Mouse (Mus musculus) lung, embryonic 14.5 days (tissue): Measurements from ENCODE around the gene Pdcd10. TPM values are rescaled to one million over a fixed set of nuclear protein-coding genes. Genes with fewer than 3 reads are reported as not detected.

ENCODE experiments used
- ATAC-seq: fragments of 200-750 bp; cut with Nextera tagmentation; 2 replicates; pipeline ENCODE4 v1.8.0; 2017; ENCODE audit warnings: mild to moderate bottlenecking, moderate TSS enrichment, moderate library complexity; ENCODE audit not compliant: insufficient read depth
- DNase-seq: peaks from one replicate; pipeline ENCODE4 v3.0.0-alpha.2; 2015
- H3K27ac ChIP-seq: fragments of 300-500 bp; sonication (generic); 2 replicates; pipeline ENCODE4 v1.5.1; 2014; ENCODE audit warnings: low read depth, mild to moderate bottlenecking, moderate library complexity
- H3K27me3 ChIP-seq: fragments of 300-500 bp; sonication (generic); 2 replicates; pipeline ENCODE4 v1.6.1; 2014; ENCODE audit warnings: low read length, control low read depth; ENCODE audit not compliant: insufficient read depth
- H3K36me3 ChIP-seq: fragments of 300-500 bp; sonication (generic); 2 replicates; pipeline ENCODE4 v1.6.1; 2014; ENCODE audit warnings: control low read depth; ENCODE audit not compliant: insufficient read depth
- H3K4me1 ChIP-seq: fragments of 300-500 bp; sonication (generic); 2 replicates; pipeline ENCODE4 v1.6.1; 2014; ENCODE audit warnings: antibody characterized with exemption, control low read depth; ENCODE audit not compliant: insufficient read depth
- H3K4me2 ChIP-seq: fragments of 300-500 bp; sonication (generic); 2 replicates; pipeline ENCODE4 v1.6.1; 2014; ENCODE audit warnings: mild to moderate bottlenecking
- H3K4me3 ChIP-seq: fragments of 300-500 bp; sonication (generic); 2 replicates; pipeline ENCODE4 v1.5.1; 2014; ENCODE audit warnings: low read depth, low read length
- H3K9ac ChIP-seq: fragments of 300-500 bp; sonication (generic); 2 replicates; pipeline ENCODE4 v1.6.1; 2014
- H3K9me3 ChIP-seq: fragments of 300-500 bp; sonication (generic); 2 replicates; pipeline ENCODE4 v1.6.1; 2016; ENCODE audit warnings: low read depth, low read length, control low read depth
- CTCF ChIP-seq: IDR thresholded peaks from 2 replicates; pipeline ENCODE4 v1.5.1; 2016; ENCODE audit warnings: antibody characterized with exemption, low read depth
- WGBS: fragments of 180-500 bp; shearing (Covaris S2); extraction: QIAGEN DNeasy Blood & Tissue Kit; methylation state at CpG from one replicate; pipeline ENCODE4 v1.1.7; 2014; 5-methylcytosine and 5-hydroxymethylcytosine counted together
- polyA plus RNA-seq: library from polyadenylated mRNA; unstranded; fragments of >200 nt; fragmentation: Nextera tagmentation; extraction: Ambion mirVana; gene quantifications from 2 replicates; pipeline ENCODE4 v1.2.1, GENCODE M21; 2014

Pdcd10 gene
- 93.8 and 103 TPM in 2 replicates for polyA plus RNA-seq

DNA sequence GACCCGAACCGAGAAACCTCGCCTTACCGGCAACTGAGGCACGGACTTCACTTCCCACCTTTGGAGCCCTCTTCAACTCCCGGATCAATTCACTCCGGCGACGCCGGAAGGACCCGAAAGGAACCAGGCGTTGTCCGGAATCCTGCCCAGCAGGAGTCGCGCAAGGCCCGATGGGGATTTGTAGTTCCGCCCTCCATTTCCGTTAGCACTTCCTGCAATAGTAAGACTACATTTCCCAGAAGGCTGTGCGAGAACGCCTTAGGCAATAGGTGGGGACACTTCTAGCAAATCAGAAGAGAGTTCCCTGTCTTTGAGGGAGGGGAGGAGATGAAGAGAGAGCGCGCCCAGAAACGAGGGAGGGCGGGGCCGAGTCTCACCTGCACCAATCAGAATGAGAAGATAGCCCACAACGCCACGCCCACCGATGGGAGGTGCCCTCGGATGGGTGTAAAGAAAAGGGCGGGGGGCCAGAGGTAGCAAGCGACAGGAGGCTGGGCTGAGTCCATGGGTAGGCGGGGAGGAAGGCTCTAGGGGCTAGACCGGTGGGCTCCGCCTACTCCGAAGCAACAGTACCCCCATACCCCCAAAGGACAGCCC, at the start of gene Pdcd10:
Gene Pdcd10, minus strand, starts transcription at position 162 of the 597 bp plus-strand sequence.
- peak within 1 kb of the TSS; percentile 79 for H3K27ac ChIP-seq
- WGBS, result under 1% methylated on average over 35 of the region's 35 CpGs
- no peaks in the 10 kb centered on the region for H3K27me3 ChIP-seq
- H3K9me3 ChIP-seq, result no peaks in the 10 kb centered on the region
- TF ChIP-seq CTCF, result peak; percentile 41
- peak within 1 kb of the TSS; percentile 87 for H3K4me2 ChIP-seq
- no peaks in the 10 kb centered on the region for H3K4me1 ChIP-seq
- no peaks in the 10 kb centered on the region for H3K36me3 ChIP-seq
- peak within 1 kb of the TSS; percentile 94 for H3K9ac ChIP-seq
- ATAC-seq, result peak; percentile 98
- H3K4me3 ChIP-seq, result peak within 1 kb of the TSS; percentile 91
- DNase-seq, result peak; percentile 99

DNA sequence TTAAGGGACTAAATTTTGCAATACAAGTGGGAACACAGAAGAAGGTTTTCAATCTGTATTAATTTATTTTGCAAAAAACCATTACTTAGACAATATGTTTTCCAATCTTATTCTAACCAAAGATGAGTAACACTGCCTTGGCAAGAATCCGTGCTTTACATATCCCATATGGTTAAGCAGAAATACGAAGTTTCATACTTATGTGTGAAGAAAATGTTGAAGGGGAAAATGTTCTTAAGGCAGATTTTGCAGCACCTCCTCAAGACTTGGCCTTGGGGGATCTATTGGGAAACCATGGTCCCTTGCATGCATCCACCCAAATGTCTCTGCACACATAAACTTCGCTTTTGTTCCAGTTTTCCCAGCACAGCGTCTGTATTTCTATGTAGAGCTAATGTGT, 28.2 kb upstream of the Pdcd10 start:
- ATAC-seq (no peak), DNase-seq (no peak)
- H3K4me3 ChIP-seq, result no peak overlapping the region
- TF ChIP-seq CTCF, result no peak
- H3K27me3 ChIP-seq, result no peaks in the 10 kb centered on the region
- H3K4me2 ChIP-seq, result no peak overlapping the region
- no peaks in the 10 kb centered on the region for H3K36me3 ChIP-seq
- H3K4me1 ChIP-seq, result no peaks in the 10 kb centered on the region
- H3K9ac ChIP-seq, result no peak overlapping the region
- whole genome bisulfite sequencing, result 81% methylated on average over 4 of the region's 4 CpGs
- no peaks in the 10 kb centered on the region for H3K9me3 ChIP-seq
- no peak overlapping the region for H3K27ac ChIP-seq

DNA sequence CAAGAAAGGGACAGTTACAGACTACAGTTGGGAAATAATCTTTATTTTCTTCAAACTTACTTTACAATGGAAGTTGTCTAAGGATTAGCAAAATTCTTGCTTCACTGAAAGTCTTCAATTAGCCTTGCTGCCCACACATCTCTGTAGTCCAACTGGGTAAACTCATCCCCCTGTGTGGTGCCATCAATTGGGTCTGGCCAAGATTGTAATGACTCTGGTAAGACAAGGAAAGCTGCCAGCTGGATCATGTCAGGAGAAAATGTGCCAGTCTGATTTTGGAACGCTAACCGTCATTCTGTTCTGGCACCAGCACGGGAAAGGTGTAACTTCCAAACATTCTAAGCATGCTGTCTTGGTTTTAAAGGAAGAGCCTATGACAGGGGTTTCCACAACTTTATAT, 26.6 kb upstream of the Pdcd10 start:
- Histone ChIP-seq H3K4me1 (no peaks in the 10 kb centered on the region), H3K4me2 (no peak overlapping the region), H3K9me3 (no peaks in the 10 kb centered on the region), H3K9ac (no peak overlapping the region), H3K27me3 (no peaks in the 10 kb centered on the region), H3K4me3 (no peak overlapping the region), H3K36me3 (no peaks in the 10 kb centered on the region), H3K27ac (no peak overlapping the region)
- WGBS, result 74% methylated on average over 3 of the region's 3 CpGs
- no peak for TF ChIP-seq CTCF
- ATAC-seq (no peak), DNase-seq (no peak)

DNA sequence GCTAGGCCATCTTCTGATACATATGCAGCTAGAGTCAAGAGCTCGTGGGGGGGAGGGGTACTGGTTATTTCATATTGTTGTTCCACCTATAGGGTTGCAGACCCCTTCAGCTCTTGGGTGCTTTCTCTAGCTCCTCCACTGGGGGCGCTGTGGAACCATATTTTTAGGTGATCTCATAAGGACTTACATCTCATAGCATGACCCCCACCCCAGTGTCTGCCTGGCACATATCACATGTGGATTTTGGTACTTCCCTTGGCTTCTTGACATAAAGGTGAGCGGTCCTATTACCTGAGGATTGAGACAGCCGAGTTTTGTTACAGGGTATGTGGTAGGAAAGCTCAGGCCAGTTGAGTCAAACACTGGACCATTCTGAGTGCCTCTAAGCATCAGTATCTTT, 22.7 kb upstream of the Pdcd10 start:
- TF ChIP-seq CTCF, result peak; percentile 33; the same call in 1 of the 2 replicates
- DNase-seq (peak; percentile 40), ATAC-seq (no peak)
- no peak overlapping the region for H3K27ac ChIP-seq
- no peaks in the 10 kb centered on the region for H3K36me3 ChIP-seq
- no peaks in the 10 kb centered on the region for H3K27me3 ChIP-seq
- WGBS, result 45% methylated on average over 4 of the region's 4 CpGs
- no peak overlapping the region for H3K4me3 ChIP-seq
- H3K4me2 ChIP-seq, result no peak overlapping the region
- H3K4me1 ChIP-seq, result no peaks in the 10 kb centered on the region
- H3K9me3 ChIP-seq, result no peaks in the 10 kb centered on the region
- no peak overlapping the region for H3K9ac ChIP-seq

DNA sequence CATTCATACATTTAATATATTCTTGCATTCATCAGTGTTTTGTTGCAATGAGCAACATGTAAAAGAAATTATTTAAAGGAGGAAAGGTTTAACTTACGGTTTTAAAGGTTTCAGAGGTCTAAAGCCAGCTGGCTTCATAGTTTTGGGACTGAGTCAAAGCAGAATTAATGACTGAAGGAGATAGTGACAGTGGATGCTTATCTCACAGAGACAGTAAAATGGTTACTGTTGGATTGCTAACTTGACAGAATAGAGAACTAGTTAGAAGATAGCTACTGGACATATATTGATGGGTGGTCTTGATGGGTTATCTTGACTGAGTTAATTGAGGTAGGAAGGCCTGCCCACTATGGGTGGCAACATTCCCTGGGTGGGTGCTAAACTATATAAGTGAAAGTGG, 18.9 kb upstream of the Pdcd10 start:
- H3K27me3 ChIP-seq, result no peaks in the 10 kb centered on the region
- no peak overlapping the region for H3K9ac ChIP-seq
- no peaks in the 10 kb centered on the region for H3K9me3 ChIP-seq
- H3K36me3 ChIP-seq, result no peaks in the 10 kb centered on the region
- 54% methylated on average over 1 of the region's 1 CpGs for WGBS
- no peak overlapping the region for H3K4me3 ChIP-seq
- no peak for ATAC-seq
- H3K4me2 ChIP-seq, result no peak overlapping the region
- H3K27ac ChIP-seq, result no peak overlapping the region
- DNase-seq, result no peak
- H3K4me1 ChIP-seq, result no peaks in the 10 kb centered on the region
- TF ChIP-seq CTCF, result no peak

DNA sequence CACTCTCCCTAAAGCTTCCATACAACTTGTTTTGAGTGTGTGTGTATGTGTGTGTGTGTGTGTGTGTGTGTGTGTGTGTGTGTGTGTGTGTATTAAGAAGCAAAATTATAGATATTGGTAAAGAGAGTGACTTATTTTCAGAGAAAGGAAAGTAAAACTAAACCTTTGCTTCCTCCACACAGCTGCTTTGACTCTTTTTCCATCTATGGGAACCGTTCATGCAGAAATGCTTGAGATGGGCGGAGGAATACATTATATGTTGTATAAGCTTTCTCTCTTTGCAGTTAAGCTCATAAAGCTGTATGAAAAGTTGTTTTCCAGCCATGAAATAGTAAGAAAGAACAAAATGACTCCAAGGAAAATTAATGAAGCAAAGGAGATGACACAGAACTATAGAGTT, 17.4 kb upstream of the Pdcd10 start:
- Histone ChIP-seq H3K4me2 (no peak overlapping the region), H3K4me1 (no peaks in the 10 kb centered on the region), H3K9me3 (no peaks in the 10 kb centered on the region), H3K9ac (no peak overlapping the region), H3K4me3 (no peak overlapping the region), H3K36me3 (no peaks in the 10 kb centered on the region), H3K27ac (no peak overlapping the region), H3K27me3 (no peaks in the 10 kb centered on the region)
- ATAC-seq (no peak), DNase-seq (no peak)
- no peak for TF ChIP-seq CTCF
- WGBS, result 81% methylated on average over 2 of the region's 2 CpGs

DNA sequence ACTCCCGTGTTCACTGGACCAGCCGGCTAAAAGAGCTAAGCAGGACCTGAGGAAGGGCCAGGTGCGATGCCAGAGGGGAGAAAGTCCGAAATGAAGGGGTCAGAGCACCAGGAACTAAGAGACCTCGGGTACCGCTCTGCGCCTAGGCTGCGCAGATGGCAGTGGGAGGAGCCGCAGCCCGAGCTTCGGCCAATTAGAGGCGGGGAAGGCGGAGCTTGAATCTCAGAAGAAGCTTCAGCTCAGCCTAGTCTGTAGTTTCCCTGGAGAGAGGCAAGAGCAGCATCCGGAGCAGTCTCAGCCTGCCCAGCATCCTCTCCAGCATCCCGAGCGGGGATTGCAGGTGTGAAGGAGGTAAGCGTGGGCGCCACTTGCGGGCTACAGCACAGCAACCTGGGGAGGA, 636 bp upstream of the Pdcd10 start, which contains the start of gene Serpini1:
Gene Serpini1, plus strand, starts transcription at position 256 of the 400 bp plus-strand sequence.
- Histone ChIP-seq H3K27ac (peak within 1 kb of the TSS; percentile 79), H3K4me2 (peak within 1 kb of the TSS; percentile 87), H3K9me3 (no peaks in the 10 kb centered on the region), H3K9ac (peak within 1 kb of the TSS; percentile 94), H3K36me3 (no peaks in the 10 kb centered on the region), H3K4me3 (peak within 1 kb of the TSS; percentile 91), H3K4me1 (no peaks in the 10 kb centered on the region), H3K27me3 (no peaks in the 10 kb centered on the region)
- ATAC-seq (peak; percentile 95), DNase-seq (peak; percentile 95)
- WGBS, result under 1% methylated on average over 19 of the region's 19 CpGs
- TF ChIP-seq CTCF, result no peak
